Mouse (Mus musculus) subcutaneous adipose tissue, adult 2 months (tissue): ENCODE results near the gene Olfr1016. TPM values are rescaled to one million over a fixed set of nuclear protein-coding genes. Genes with fewer than 3 reads are reported as not detected.

ENCODE experiments used
- polyA plus RNA-seq: library from polyadenylated mRNA; depleted of rRNA; stranded (reverse); fragments of >200 nt; gene quantifications from 2 replicates; pipeline ENCODE4 v1.2.3, GENCODE M21; 2012; ENCODE audit warnings: low replicate concordance; rRNA removed

Gene Olfr1016
- polyA plus RNA-seq = not detected in 2 replicates

GRCm38 (mm10) chr2:85802444-85802843, at the start of gene Olfr1016:
Gene Olfr1016, minus strand, starts transcription at chr2:85802544.

GRCm38 (mm10) chr2:85846730-85847129, 44.4 kb upstream of the Olfr1016 start, which contains the start of gene Olfr1020:
Gene Olfr1020, plus strand, starts transcription at chr2:85847030.

GRCm38 (mm10) chr2:85845383-85845782, 43.0 kb upstream of the Olfr1016 start, which contains the start of gene Olfr1019:
Gene Olfr1019, minus strand, starts transcription at chr2:85845483.

GRCm38 (mm10) chr2:85818179-85818578, 15.8 kb upstream of the Olfr1016 start, which contains the start of gene Olfr1018:
Gene Olfr1018, plus strand, starts transcription at chr2:85818479.

GRCm38 (mm10) chr2:85781717-85782116, 20.6 kb downstream of the Olfr1016 start, which contains the start of gene Olfr1015:
Gene Olfr1015, plus strand, starts transcription at chr2:85782017.

GRCm38 (mm10) chr2:85772413-85772812, 29.9 kb downstream of the Olfr1016 start, which contains the start of gene Olfr1014:
Gene Olfr1014, plus strand, starts transcription at chr2:85772713.

GRCm38 (mm10) chr2:85766798-85767197, 35.5 kb downstream of the Olfr1016 start, which contains the start of gene Olfr1013:
Gene Olfr1013, plus strand, starts transcription at chr2:85767098.

GRCm38 (mm10) chr2:85762666-85763065, 39.7 kb downstream of the Olfr1016 start, which contains the start of gene Olfr1012:
Gene Olfr1012, minus strand, starts transcription at chr2:85762766.

Other genes with a start within 250 kb of the Olfr1016 start
- not detected in 2 replicates for gene Olfr996, start 223.3 kb downstream of the Olfr1016 start, polyA plus RNA-seq
- gene Olfr998, start 213.6 kb downstream of the Olfr1016 start, polyA plus RNA-seq = not detected in 2 replicates
- not detected in 2 replicates for gene Olfr1000, start 190.6 kb downstream of the Olfr1016 start, polyA plus RNA-seq
- not detected in 2 replicates for gene Olfr1002, start 151.8 kb downstream of the Olfr1016 start, polyA plus RNA-seq
- gene Olfr154, start 138.1 kb downstream of the Olfr1016 start, polyA plus RNA-seq = not detected in 2 replicates
- not detected in 2 replicates for gene Olfr1006, start 123.8 kb downstream of the Olfr1016 start, polyA plus RNA-seq
- gene Olfr1008, start 113.1 kb downstream of the Olfr1016 start, polyA plus RNA-seq = not detected in 2 replicates
- not detected in 2 replicates for gene Olfr1009, start 87.1 kb downstream of the Olfr1016 start, polyA plus RNA-seq
- gene Olfr1012, start 39.8 kb downstream of the Olfr1016 start, polyA plus RNA-seq = not detected in 2 replicates
- not detected in 2 replicates for gene Olfr1013, start 35.4 kb downstream of the Olfr1016 start, polyA plus RNA-seq
- gene Olfr1014, start 29.8 kb downstream of the Olfr1016 start, polyA plus RNA-seq = not detected in 2 replicates
- gene Olfr1015, start 20.5 kb downstream of the Olfr1016 start, polyA plus RNA-seq = not detected in 2 replicates
- not detected in 2 replicates for gene Olfr1018, start 15.9 kb upstream of the Olfr1016 start, polyA plus RNA-seq
- not detected in 2 replicates for gene Olfr1019, start 42.9 kb upstream of the Olfr1016 start, polyA plus RNA-seq
- gene Olfr1020, start 44.5 kb upstream of the Olfr1016 start, polyA plus RNA-seq = not detected in 2 replicates
- not detected in 2 replicates for gene Olfr1022, start 66.0 kb upstream of the Olfr1016 start, polyA plus RNA-seq
- gene Olfr1023, start 83.1 kb upstream of the Olfr1016 start, polyA plus RNA-seq = not detected in 2 replicates
- gene Olfr1024, start 102.5 kb upstream of the Olfr1016 start, polyA plus RNA-seq = not detected in 2 replicates
- gene Olfr1025-ps1, start 112.6 kb upstream of the Olfr1016 start, polyA plus RNA-seq = not detected in 2 replicates
- not detected in 2 replicates for gene Olfr1026, start 119.0 kb upstream of the Olfr1016 start, polyA plus RNA-seq
- not detected in 2 replicates for gene Olfr1028, start 147.9 kb upstream of the Olfr1016 start, polyA plus RNA-seq
- gene Olfr1029, start 171.4 kb upstream of the Olfr1016 start, polyA plus RNA-seq = not detected in 2 replicates
- gene Olfr1030, start 176.7 kb upstream of the Olfr1016 start, polyA plus RNA-seq = not detected in 2 replicates
- not detected in 2 replicates for gene Olfr1031, start 187.8 kb upstream of the Olfr1016 start, polyA plus RNA-seq
- gene Olfr1032, start 203.0 kb upstream of the Olfr1016 start, polyA plus RNA-seq = not detected in 2 replicates
- 1.3 and 1.7 TPM in 2 replicates for gene Olfr1033, start 218.1 kb upstream of the Olfr1016 start, polyA plus RNA-seq
- 0.23 and 0.26 TPM in 2 replicates for gene Olfr1034, start 243.3 kb upstream of the Olfr1016 start, polyA plus RNA-seq